Mouse (Mus musculus) neural tube, embryonic 13.5 days (tissue): ENCODE measurements around the gene Rbks. TPM values are rescaled to one million over a fixed set of nuclear protein-coding genes. Genes with fewer than 3 reads are reported as not detected.

Experiments used
- ATAC-seq: fragments of 200-750 bp; cut with Nextera tagmentation; 2 replicates; pipeline ENCODE4 v1.8.0; 2017; ENCODE audit warnings: low read depth, mild to moderate bottlenecking, moderate TSS enrichment, moderate library complexity
- H3K27ac ChIP-seq: fragments of 300-500 bp; sonication (generic); replicated peaks from 2 replicates; pipeline ENCODE4 v1.5.1; 2015; ENCODE audit warnings: moderate library complexity, mild to moderate bottlenecking, inconsistent platforms
- H3K27me3 ChIP-seq: fragments of 300-500 bp; sonication (generic); 2 replicates; pipeline ENCODE4 v1.6.1; 2015; ENCODE audit warnings: mild to moderate bottlenecking, inconsistent platforms
- H3K36me3 ChIP-seq: fragments of 300-500 bp; sonication (generic); 2 replicates; pipeline ENCODE4 v1.6.1; 2015; ENCODE audit warnings: mild to moderate bottlenecking, inconsistent platforms
- H3K4me1 ChIP-seq: fragments of 300-500 bp; sonication (generic); replicated peaks from 2 replicates; pipeline ENCODE4 v1.6.1; 2015; ENCODE audit warnings: inconsistent platforms
- H3K4me2 ChIP-seq: fragments of 300-500 bp; sonication (generic); 2 replicates; pipeline ENCODE4 v1.6.1; 2015; ENCODE audit warnings: inconsistent platforms, mild to moderate bottlenecking, moderate library complexity
- H3K4me3 ChIP-seq: fragments of 300-500 bp; sonication (generic); 2 replicates; pipeline ENCODE4 v1.5.1; 2015; ENCODE audit warnings: mild to moderate bottlenecking, inconsistent platforms
- H3K9ac ChIP-seq: fragments of 300-500 bp; sonication (generic); 2 replicates; pipeline ENCODE4 v1.6.1; 2015; ENCODE audit warnings: moderate library complexity, mild to moderate bottlenecking, inconsistent platforms
- H3K9me3 ChIP-seq: fragments of 300-500 bp; sonication (generic); 2 replicates; pipeline ENCODE4 v1.6.1; 2016; ENCODE audit warnings: inconsistent platforms
- WGBS: fragments of 180-500 bp; shearing (Covaris S2); methylation state at CpG from one replicate; pipeline ENCODE4 v1.1.7; 2015; 5-methylcytosine and 5-hydroxymethylcytosine counted together
- polyA plus RNA-seq: library from polyadenylated mRNA; unstranded; fragments of >200 nt; fragmentation: Nextera tagmentation; extraction: Ambion mirVana; gene quantifications from 2 replicates; pipeline ENCODE4 v1.2.1, GENCODE M21; 2015

The Rbks gene
- polyA plus RNA-seq, 1 experiment from 2014 or later = 3.5 TPM

GRCm38 (mm10) chr5:31611186-31611585, 86.2 kb downstream of the Rbks start:
- 94% methylated on average over 1 of the region's 1 CpGs for WGBS
- ATAC-seq = no peak
- H3K4me2 ChIP-seq = no peak overlapping the region

GRCm38 (mm10) chr5:31610376-31611086, 86.9 kb downstream of the Rbks start:
- 77% methylated on average over 13 of the region's 13 CpGs for WGBS
- Histone ChIP-seq H3K36me3 (no peaks in the 10 kb centered on the region), H3K4me3 (no peak overlapping the region), H3K4me1 (peaks cover 14% of the 10 kb centered on the region), H3K9ac (no peak overlapping the region), H3K27me3 (no peaks in the 10 kb centered on the region), H3K4me2 (no peak overlapping the region), H3K9me3 (no peaks in the 10 kb centered on the region), H3K27ac (no peak overlapping the region)
- ATAC-seq = no peak

More at GRCm38 (mm10) chr5:31611186-31611585, 86.2 kb downstream of the Rbks start:
- Histone ChIP-seq H3K9me3 (no peaks in the 10 kb centered on the region), H3K4me1 (peaks cover 15% of the 10 kb centered on the region), H3K27ac (no peak overlapping the region), H3K27me3 (no peaks in the 10 kb centered on the region), H3K4me3 (no peak overlapping the region), H3K36me3 (0 out of 2 replicates have a peak, but pooled peaks cover 4% of the 10 kb centered on the region), H3K9ac (no peak overlapping the region)

GRCm38 (mm10) chr5:31606151-31606550, 91.3 kb downstream of the Rbks start:
- no peak overlapping the region for H3K27ac ChIP-seq
- H3K4me1 ChIP-seq = no peaks in the 10 kb centered on the region
- H3K4me3 ChIP-seq = no peak overlapping the region
- no peak overlapping the region for H3K9ac ChIP-seq
- H3K36me3 ChIP-seq = no peaks in the 10 kb centered on the region
- H3K9me3 ChIP-seq = no peaks in the 10 kb centered on the region
- H3K27me3 ChIP-seq = no peaks in the 10 kb centered on the region
- WGBS = 56% methylated on average over 3 of the region's 3 CpGs
- no peak for ATAC-seq
- no peak overlapping the region for H3K4me2 ChIP-seq

DNA sequence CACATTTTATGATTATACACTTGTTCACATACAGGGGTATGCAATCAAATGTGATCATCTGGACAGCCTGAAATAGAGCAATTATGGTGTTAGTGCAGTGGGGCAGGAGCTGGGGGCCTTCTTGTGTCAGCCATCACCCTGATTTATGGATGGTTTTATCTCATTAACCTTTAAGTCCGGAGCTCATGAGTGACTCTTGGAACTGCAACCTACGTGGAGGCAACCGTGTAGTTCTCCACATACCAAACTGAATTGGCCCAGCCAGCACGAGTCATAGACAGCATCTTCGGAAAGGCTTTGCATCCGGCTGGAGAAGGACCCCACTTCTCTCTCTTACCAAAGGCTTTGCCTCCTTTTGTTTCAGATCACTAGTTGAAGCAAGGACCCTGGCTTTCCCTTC, 93.7 kb downstream of the Rbks start:
- Histone ChIP-seq H3K9me3 (no peaks in the 10 kb centered on the region), H3K4me3 (no peak overlapping the region), H3K27me3 (no peaks in the 10 kb centered on the region), H3K27ac (no peak overlapping the region), H3K36me3 (no peaks in the 10 kb centered on the region), H3K4me1 (no peaks in the 10 kb centered on the region), H3K9ac (no peak overlapping the region), H3K4me2 (no peak overlapping the region)
- 77% methylated on average over 6 of the region's 6 CpGs for WGBS
- ATAC-seq = no peak

GRCm38 (mm10) chr5:31602377-31602776, 95.0 kb downstream of the Rbks start:
- Histone ChIP-seq H3K27me3 (0 out of 2 replicates have a peak, but pooled peaks cover 7% of the 10 kb centered on the region), H3K4me3 (no peak overlapping the region)

DNA sequence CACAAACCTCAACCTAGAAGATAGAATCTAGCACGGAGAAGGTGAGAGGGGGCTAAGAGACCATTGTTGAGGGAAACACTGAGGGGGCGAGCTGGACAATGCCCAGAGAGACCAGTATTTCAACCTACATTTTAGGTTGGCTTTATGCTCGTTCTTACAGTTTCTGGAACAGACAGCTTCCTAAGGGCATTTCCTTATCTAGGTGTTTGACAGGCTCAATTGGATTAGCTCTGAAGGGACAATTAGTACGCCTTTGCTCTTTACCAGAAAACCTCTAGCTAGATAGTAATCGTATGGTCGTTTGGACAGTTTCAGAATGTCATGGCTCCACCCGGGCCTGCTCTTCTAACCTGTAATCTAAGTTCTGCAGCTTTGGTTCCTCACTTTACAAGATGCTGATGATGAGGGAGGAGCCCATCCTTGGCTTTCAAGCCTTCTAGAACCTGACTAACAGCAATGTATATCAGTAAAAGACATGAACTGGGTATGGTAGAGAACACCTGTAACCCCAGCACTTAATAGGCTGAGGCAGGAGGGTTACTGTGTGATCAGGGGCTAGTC, 96.2 kb downstream of the Rbks start:
- no peaks in the 10 kb centered on the region for H3K36me3 ChIP-seq
- no peak overlapping the region for H3K4me3 ChIP-seq
- 91% methylated on average over 7 of the region's 7 CpGs for WGBS
- no peak overlapping the region for H3K27ac ChIP-seq
- H3K4me1 ChIP-seq = peaks cover 9% of the 10 kb centered on the region; the same call in 1 of the 2 replicates
- H3K9ac ChIP-seq = no peak overlapping the region
- 0 out of 2 replicates have a peak, but pooled peaks cover 10% of the 10 kb centered on the region for H3K27me3 ChIP-seq
- no peaks in the 10 kb centered on the region for H3K9me3 ChIP-seq
- no peak overlapping the region for H3K4me2 ChIP-seq
- no peak for ATAC-seq

More at GRCm38 (mm10) chr5:31602377-31602776, 95.0 kb downstream of the Rbks start:
- Histone ChIP-seq H3K4me2 (no peak overlapping the region), H3K36me3 (no peaks in the 10 kb centered on the region), H3K27ac (no peak overlapping the region), H3K4me1 (no peaks in the 10 kb centered on the region), H3K9me3 (no peaks in the 10 kb centered on the region), H3K9ac (no peak overlapping the region)
- 80% methylated on average over 1 of the region's 1 CpGs for WGBS
- ATAC-seq = no peak

- Histone ChIP-seq H3K9me3 (no peaks in the 10 kb centered on the region), H3K9ac (no peak overlapping the region), H3K36me3 (no peaks in the 10 kb centered on the region), H3K27ac (no peak overlapping the region), H3K4me1 (peaks cover 14% of the 10 kb centered on the region; the same call in 1 of the 2 replicates), H3K4me2 (no peak overlapping the region), H3K27me3 (peaks cover 10% of the 10 kb centered on the region; the same call in 1 of the 2 replicates), H3K4me3 (no peak overlapping the region)
- no peak for ATAC-seq
- WGBS = 87% methylated on average over 2 of the region's 2 CpGs
Measured at GRCm38 (mm10) chr5:31599161-31599560, 98.3 kb downstream of the Rbks start.

DNA sequence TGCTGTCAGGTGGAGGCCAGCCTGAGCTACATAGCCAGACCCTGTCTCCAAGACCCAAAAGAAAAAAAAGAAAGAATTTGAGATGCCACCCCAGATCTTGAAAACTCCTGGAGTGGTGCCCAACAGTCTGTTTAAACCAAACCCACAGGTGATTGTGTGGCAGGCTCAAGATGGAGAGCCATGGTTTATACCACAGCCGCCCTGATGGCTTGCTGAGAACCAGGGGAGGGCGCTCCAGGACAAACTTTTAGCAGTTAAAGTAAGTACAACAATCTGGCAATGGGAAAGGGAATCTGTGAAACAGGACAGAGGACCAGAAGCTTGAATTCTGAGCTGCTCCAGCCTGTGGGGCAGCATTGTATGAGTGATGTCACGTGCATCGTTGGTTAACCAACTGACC, 98.8 kb downstream of the Rbks start:
- 63% methylated on average over 4 of the region's 4 CpGs for WGBS
- Histone ChIP-seq H3K27me3 (peaks cover 10% of the 10 kb centered on the region; the same call in 1 of the 2 replicates), H3K27ac (no peak overlapping the region), H3K4me1 (peaks cover 14% of the 10 kb centered on the region; the same call in 1 of the 2 replicates), H3K9ac (no peak overlapping the region), H3K4me2 (no peak overlapping the region), H3K36me3 (no peaks in the 10 kb centered on the region), H3K4me3 (no peak overlapping the region), H3K9me3 (no peaks in the 10 kb centered on the region)
- no peak for ATAC-seq

DNA sequence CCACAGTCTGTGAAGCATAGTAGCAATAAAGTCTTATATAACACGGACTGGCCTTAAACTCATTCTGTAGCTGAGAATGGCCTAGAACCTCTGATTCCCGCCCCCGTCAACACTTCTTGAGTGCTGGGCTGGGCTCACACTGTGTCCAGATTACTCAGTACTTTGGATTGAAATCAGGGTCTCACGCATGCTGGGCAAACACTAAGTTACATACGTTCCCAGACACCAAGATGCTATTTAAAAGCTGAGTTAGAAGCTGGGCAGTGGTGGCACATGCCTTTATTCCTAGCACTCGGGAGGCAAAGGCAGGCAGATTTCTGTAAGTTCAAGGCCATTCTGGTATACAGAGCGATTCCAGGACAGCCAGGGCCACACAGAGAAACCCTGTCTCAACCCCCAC, 99.3 kb downstream of the Rbks start:
- Histone ChIP-seq H3K4me2 (no peak overlapping the region), H3K9ac (no peak overlapping the region), H3K4me3 (no peak overlapping the region), H3K27ac (no peak overlapping the region), H3K9me3 (no peaks in the 10 kb centered on the region), H3K36me3 (no peaks in the 10 kb centered on the region), H3K27me3 (peaks cover 10% of the 10 kb centered on the region; the same call in 1 of the 2 replicates), H3K4me1 (peaks cover 14% of the 10 kb centered on the region; the same call in 1 of the 2 replicates)
- no peak for ATAC-seq
- 79% methylated on average over 7 of the region's 7 CpGs for WGBS

DNA sequence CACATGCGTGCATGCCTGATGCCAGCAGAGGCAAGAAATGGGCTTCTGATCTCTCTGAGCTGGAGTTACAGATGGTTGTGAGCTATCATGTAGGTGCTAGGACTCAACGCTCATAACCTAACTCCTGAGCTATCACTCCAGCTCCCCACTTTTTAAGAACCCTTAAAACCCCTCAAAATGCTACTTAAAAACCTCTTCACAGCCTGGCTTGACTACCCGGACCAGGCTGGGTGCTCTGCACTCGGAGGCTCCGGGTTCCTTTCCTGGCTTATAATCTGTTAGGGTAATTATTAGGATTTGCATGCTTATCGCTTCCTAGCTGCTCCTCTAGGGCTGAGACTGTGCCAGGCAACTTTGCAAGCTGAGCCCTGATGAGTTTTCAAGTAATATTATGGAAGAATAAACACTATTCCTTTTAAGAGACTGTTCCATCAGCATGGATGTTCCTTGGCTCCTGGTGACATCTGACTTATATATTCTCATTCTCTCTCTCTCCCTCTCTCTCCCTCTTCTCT, 99.9 kb downstream of the Rbks start:
- no peak overlapping the region for H3K4me3 ChIP-seq
- WGBS = 84% methylated on average over 6 of the region's 6 CpGs
- H3K27me3 ChIP-seq = peaks cover 10% of the 10 kb centered on the region; the same call in 1 of the 2 replicates
- H3K4me1 ChIP-seq = peaks cover 14% of the 10 kb centered on the region; the same call in 1 of the 2 replicates
- peak overlapping the region; percentile 55 for H3K4me2 ChIP-seq
- H3K9me3 ChIP-seq = no peaks in the 10 kb centered on the region
- H3K9ac ChIP-seq = no peak overlapping the region
- no peak for ATAC-seq
- no peaks in the 10 kb centered on the region for H3K36me3 ChIP-seq
- H3K27ac ChIP-seq = no peak overlapping the region

- peaks cover 14% of the 10 kb centered on the region; the same call in 1 of the 2 replicates for H3K4me1 ChIP-seq
- ATAC-seq = 0 out of 2 replicates have a peak, but pooled peaks have one; percentile 27
- H3K36me3 ChIP-seq = no peaks in the 10 kb centered on the region
- H3K4me3 ChIP-seq = peak within 1 kb of the TSS; percentile 28
- H3K4me2 ChIP-seq = peak within 1 kb of the TSS; percentile 55
- peak within 1 kb of the TSS; percentile 61 for H3K9ac ChIP-seq
- H3K9me3 ChIP-seq = no peaks in the 10 kb centered on the region
- H3K27ac ChIP-seq = no peak within 1 kb of the TSS
- 9% methylated on average over 26 of the region's 26 CpGs for WGBS
- peaks cover 10% of the 10 kb centered on the region; the same call in 1 of the 2 replicates for H3K27me3 ChIP-seq
Measured at GRCm38 (mm10) chr5:31596481-31597429, 100.7 kb downstream of the Rbks start, which contains the start of gene Mrpl33. Gene Mrpl33, plus strand, starts transcription at chr5:31596935.
